Mouse (Mus musculus): ENCODE measurements at regions not wholly inside any gene's neighbourhood (a gene's known extent, or its start where the extent isn't known, plus 50 kb on each side); places are given as distances from the start of the nearest gene placed in this dataset.

DNA sequence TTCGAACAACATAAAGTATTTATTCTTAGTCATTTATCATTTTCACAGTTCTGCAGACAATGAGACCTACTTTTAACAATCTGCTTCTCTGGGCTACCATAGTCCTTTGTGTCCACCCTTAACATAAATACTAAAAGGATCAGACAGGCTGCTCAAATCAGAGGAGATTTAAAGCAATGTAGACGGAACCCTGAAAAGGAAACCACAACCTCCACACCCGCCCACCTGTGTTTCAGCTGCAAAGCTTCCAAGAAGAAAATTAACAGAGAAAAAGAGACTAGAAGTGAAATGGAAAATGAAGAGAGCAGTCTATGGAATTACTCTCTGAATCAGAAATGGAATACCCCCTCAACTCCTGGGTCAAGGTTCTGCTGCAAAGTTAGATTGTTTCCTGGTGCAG, 2678.7 kb upstream of the Gm7489 start:
- H3K4me2 ChIP-seq, result no peak overlapping the region
- H3K4me1 ChIP-seq, result no peaks in the 10 kb centered on the region
- H3K27ac ChIP-seq, result no peak overlapping the region
- no peak overlapping the region for H3K4me3 ChIP-seq
- no peak for ATAC-seq (replicated peaks)
- no peaks in the 10 kb centered on the region for H3K9me3 ChIP-seq
- WGBS, result 48% methylated on average over 3 of the region's 3 CpGs
- H3K9ac ChIP-seq, result no peak overlapping the region
- no peaks in the 10 kb centered on the region for H3K36me3 ChIP-seq (replicated peaks)
- H3K27me3 ChIP-seq (replicated peaks), result no peaks in the 10 kb centered on the region

DNA sequence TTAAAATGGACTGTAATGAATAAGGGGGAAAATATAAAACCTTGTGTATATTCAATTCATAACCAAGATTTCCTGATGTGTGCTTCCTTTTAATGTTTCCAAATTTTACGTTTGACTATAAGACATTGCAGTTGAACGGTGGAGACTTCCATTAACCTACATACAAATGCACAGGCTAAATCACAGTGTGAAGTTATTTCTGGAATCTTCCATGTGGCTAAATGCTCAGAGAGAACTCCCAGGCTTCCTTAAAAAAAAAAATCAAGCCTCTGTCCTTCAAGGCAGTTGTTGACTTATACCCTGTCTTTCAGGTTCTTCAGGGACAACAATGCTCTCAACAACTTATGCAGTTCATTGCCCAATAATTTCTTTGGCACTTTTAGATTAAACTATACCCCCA, 2677.9 kb upstream of the Gm7489 start:
- no peak overlapping the region for H3K9ac ChIP-seq
- WGBS, result 83% methylated on average over 2 of the region's 2 CpGs
- no peak overlapping the region for H3K4me2 ChIP-seq
- no peaks in the 10 kb centered on the region for H3K9me3 ChIP-seq
- ATAC-seq (replicated peaks), result no peak
- H3K27ac ChIP-seq, result no peak overlapping the region
- no peaks in the 10 kb centered on the region for H3K36me3 ChIP-seq (replicated peaks)
- H3K4me1 ChIP-seq, result no peaks in the 10 kb centered on the region
- no peaks in the 10 kb centered on the region for H3K27me3 ChIP-seq (replicated peaks)
- no peak overlapping the region for H3K4me3 ChIP-seq

DNA sequence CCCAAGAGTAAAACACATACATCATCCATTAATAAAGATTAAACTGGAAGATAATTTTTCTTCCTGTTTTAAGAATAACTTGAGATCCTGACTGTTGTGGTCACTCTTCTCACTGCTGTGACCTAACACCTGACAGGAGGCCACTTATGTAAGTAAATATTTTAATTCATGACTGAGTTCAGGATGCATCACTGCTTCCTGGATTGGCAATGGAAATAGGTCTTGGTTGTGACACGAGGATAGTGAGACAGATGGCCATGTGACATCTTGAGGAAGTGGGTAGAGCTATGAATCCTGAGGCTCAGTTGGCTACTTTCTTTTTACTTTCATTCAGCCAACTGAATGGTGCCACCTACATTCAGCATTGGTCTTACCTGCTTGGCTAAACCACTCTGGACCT, 2649.8 kb upstream of the Gm7489 start:
- Histone ChIP-seq H3K9ac (no peak overlapping the region), H3K27ac (no peak overlapping the region), H3K4me1 (no peaks in the 10 kb centered on the region), H3K4me3 (no peak overlapping the region), H3K36me3 (replicated peaks) (no peaks in the 10 kb centered on the region), H3K9me3 (no peaks in the 10 kb centered on the region), H3K27me3 (replicated peaks) (no peaks in the 10 kb centered on the region), H3K4me2 (no peak overlapping the region)
- no peak for ATAC-seq (replicated peaks)
- 76% methylated on average over 1 of the region's 1 CpGs for WGBS

DNA sequence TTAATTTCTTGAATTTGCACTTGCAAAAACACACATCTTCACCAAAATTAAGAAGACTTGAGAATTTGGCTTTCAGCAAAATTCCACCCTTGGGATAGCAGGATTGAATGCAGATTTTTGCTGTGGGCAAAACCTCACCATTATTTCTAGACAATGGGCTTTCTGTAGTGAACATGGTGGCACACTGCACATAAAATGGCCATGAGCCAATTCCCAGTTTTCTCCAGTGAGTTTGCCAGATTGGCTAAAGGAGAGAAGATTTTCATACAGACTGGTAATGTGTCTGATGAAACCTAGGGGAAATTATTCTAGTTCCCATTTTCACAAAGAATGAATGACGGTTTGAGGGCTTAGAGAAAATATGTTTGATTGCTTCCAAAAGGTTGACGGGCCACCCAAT, 2640.1 kb upstream of the Gm7489 start:
- H3K36me3 ChIP-seq (replicated peaks), result no peaks in the 10 kb centered on the region
- H3K27me3 ChIP-seq (replicated peaks), result no peaks in the 10 kb centered on the region
- no peak overlapping the region for H3K4me3 ChIP-seq
- H3K27ac ChIP-seq, result no peak overlapping the region
- H3K9me3 ChIP-seq, result no peaks in the 10 kb centered on the region
- WGBS, result 98% methylated on average over 2 of the region's 2 CpGs
- no peaks in the 10 kb centered on the region for H3K4me1 ChIP-seq
- no peak for ATAC-seq (replicated peaks)
- no peak overlapping the region for H3K9ac ChIP-seq
- no peak overlapping the region for H3K4me2 ChIP-seq

DNA sequence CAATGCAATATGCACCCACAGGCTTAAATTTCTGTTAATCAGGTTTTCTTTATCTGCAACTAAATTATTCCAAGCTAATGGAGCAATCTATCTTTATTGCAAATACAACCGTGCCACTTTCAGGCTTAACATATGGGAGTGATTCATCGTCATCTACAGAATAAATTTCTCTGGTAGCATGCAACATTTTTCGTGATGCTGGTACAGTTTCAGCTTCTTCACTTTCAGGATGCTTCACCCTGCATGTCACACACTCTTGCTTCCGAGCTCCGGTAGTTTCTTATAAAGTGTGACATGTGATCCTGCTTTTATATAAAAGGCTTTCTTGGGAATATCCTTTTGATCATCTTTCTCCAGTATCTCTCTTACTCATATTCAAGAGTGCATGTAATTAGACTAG, 2637.4 kb upstream of the Gm7489 start:
- H3K4me1 ChIP-seq, result no peaks in the 10 kb centered on the region
- no peaks in the 10 kb centered on the region for H3K36me3 ChIP-seq (replicated peaks)
- no peaks in the 10 kb centered on the region for H3K27me3 ChIP-seq (replicated peaks)
- no peak for ATAC-seq (replicated peaks)
- H3K4me2 ChIP-seq, result no peak overlapping the region
- WGBS, result 83% methylated on average over 5 of the region's 5 CpGs
- H3K9ac ChIP-seq, result no peak overlapping the region
- no peak overlapping the region for H3K4me3 ChIP-seq
- H3K27ac ChIP-seq, result no peak overlapping the region
- H3K9me3 ChIP-seq, result no peaks in the 10 kb centered on the region

DNA sequence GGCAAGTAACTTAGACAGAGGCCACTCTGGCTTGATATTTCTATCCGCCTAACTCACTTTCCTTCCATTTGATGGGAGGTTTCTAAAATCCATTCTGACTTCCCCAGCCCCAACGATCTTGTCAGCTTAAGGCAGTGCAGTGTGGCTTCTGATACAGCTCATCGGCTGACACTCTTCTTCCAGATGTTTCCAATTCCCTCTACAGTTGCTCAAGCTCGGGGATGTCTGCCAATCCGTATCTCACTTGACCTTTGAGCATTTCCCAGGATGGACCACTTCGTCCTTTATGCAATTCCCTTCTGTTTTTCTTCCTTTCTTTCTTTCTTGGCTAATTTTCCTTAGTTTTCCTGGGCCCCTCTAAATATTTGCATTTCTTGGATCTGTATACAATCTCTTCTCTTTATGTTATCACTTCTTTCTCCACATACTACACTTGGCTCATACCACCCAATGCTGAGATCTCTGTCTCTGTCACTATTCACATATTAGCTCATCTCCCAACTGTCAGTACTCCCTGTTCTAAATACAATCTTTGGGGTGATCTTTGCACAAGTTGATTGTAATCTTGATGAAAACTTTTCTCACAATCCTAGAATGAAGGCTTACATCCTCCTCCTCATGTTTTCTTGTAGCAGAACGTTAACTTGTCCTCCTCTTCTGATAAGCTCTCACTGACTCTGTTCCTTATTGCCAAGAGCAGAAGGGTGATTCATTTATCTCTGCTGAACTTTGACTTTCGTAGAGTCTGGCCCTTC, 2636.5 kb upstream of the Gm7489 start:
- H3K4me2 ChIP-seq, result no peak overlapping the region
- no peak overlapping the region for H3K9ac ChIP-seq
- H3K27ac ChIP-seq, result no peak overlapping the region
- H3K4me3 ChIP-seq, result no peak overlapping the region
- H3K9me3 ChIP-seq, result no peaks in the 10 kb centered on the region
- H3K27me3 ChIP-seq (replicated peaks), result no peaks in the 10 kb centered on the region
- H3K36me3 ChIP-seq (replicated peaks), result no peaks in the 10 kb centered on the region
- ATAC-seq (replicated peaks), result no peak
- no peaks in the 10 kb centered on the region for H3K4me1 ChIP-seq
- WGBS, result 85% methylated on average over 8 of the region's 8 CpGs

DNA sequence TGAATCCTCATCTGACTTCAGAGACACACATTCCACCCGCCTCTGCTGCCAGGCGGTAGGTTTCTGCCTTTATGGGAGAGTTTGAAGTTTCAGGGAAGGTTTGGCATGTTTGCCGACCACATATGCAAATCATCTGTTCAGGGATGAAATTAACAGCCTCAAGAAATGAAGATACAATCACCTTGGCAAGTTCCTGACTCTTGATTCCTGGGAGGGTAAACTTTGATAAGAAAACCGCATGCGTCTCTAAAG, 2636.0 kb upstream of the Gm7489 start:
- no peaks in the 10 kb centered on the region for H3K9me3 ChIP-seq
- no peaks in the 10 kb centered on the region for H3K4me1 ChIP-seq
- no peaks in the 10 kb centered on the region for H3K36me3 ChIP-seq (replicated peaks)
- H3K27ac ChIP-seq, result no peak overlapping the region
- H3K4me2 ChIP-seq, result no peak overlapping the region
- no peak for ATAC-seq (replicated peaks)
- H3K27me3 ChIP-seq (replicated peaks), result no peaks in the 10 kb centered on the region
- WGBS, result 91% methylated on average over 5 of the region's 5 CpGs
- no peak overlapping the region for H3K4me3 ChIP-seq
- no peak overlapping the region for H3K9ac ChIP-seq

DNA sequence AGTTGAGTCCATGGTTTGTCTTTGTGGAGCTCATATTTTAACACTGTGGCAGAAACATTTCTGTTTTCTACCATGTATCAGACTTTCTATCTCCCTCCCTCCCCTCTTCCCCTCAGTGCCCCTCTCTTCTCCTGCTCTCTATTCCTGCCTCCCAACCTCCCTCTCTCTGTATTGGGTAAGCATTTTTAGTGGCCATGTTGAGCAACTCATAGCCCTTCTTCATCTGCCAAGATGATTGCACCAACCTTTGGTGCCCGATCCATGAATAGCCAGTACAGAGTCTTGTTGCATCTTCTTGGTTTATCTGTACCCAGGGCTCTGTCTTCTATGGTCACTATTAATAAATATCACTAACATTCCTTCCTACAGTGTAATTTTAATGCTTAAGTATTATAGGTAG, 2630.6 kb upstream of the Gm7489 start:
- Histone ChIP-seq H3K4me3 (no peak overlapping the region), H3K36me3 (replicated peaks) (no peaks in the 10 kb centered on the region), H3K27ac (no peak overlapping the region), H3K4me2 (no peak overlapping the region), H3K9ac (no peak overlapping the region), H3K27me3 (replicated peaks) (no peaks in the 10 kb centered on the region), H3K4me1 (no peaks in the 10 kb centered on the region), H3K9me3 (no peaks in the 10 kb centered on the region)
- WGBS, result 96% methylated on average over 1 of the region's 1 CpGs
- ATAC-seq (replicated peaks), result no peak

DNA sequence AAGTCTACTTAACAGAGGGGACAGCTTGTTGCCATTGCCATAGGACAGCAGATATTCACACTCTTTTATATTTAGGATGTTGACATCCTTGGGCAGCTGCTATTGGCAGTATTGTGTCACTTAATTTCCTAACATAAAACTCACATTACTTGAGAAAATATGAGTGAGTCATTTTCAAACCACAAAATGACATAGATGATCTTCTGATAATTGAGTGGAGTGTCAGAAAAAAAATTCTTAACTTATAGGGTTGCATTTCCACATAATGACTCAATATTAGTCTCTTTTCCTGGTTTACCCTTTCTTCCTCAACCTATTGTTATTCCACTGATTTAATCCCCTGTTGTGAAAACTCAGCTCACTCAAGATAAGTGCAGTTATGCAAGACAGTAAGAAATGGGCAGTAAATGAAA, 2629.5 kb upstream of the Gm7489 start:
- Histone ChIP-seq H3K4me1 (no peaks in the 10 kb centered on the region), H3K9me3 (no peaks in the 10 kb centered on the region), H3K27me3 (replicated peaks) (no peaks in the 10 kb centered on the region), H3K9ac (no peak overlapping the region), H3K36me3 (replicated peaks) (no peaks in the 10 kb centered on the region), H3K4me3 (no peak overlapping the region), H3K27ac (no peak overlapping the region), H3K4me2 (no peak overlapping the region)
- ATAC-seq (replicated peaks), result no peak

DNA sequence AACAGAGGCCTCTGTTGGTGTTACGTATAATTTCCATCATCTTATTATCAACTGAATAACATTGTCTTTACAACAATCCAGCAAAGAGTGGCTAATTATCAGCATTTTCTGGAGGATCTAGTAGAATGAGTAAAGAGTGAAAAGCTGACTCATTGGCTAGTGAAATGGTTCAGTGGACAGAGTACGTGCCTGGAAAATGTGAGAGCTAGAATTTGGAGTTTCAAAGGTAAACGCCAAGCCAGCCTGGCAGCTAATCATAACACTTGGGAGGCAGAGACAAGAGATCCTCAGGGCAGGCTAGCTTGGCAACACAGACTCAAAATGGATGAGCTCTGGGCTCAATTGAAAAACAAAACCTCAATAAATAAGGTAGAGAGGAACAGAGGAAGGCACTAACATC, 2628.0 kb upstream of the Gm7489 start:
- no peaks in the 10 kb centered on the region for H3K4me1 ChIP-seq
- H3K4me3 ChIP-seq, result no peak overlapping the region
- ATAC-seq (replicated peaks), result no peak
- no peak overlapping the region for H3K27ac ChIP-seq
- H3K9ac ChIP-seq, result no peak overlapping the region
- H3K9me3 ChIP-seq, result no peaks in the 10 kb centered on the region
- no peak overlapping the region for H3K4me2 ChIP-seq
- no peaks in the 10 kb centered on the region for H3K36me3 ChIP-seq (replicated peaks)
- H3K27me3 ChIP-seq (replicated peaks), result no peaks in the 10 kb centered on the region
- WGBS, result 76% methylated on average over 3 of the region's 3 CpGs

DNA sequence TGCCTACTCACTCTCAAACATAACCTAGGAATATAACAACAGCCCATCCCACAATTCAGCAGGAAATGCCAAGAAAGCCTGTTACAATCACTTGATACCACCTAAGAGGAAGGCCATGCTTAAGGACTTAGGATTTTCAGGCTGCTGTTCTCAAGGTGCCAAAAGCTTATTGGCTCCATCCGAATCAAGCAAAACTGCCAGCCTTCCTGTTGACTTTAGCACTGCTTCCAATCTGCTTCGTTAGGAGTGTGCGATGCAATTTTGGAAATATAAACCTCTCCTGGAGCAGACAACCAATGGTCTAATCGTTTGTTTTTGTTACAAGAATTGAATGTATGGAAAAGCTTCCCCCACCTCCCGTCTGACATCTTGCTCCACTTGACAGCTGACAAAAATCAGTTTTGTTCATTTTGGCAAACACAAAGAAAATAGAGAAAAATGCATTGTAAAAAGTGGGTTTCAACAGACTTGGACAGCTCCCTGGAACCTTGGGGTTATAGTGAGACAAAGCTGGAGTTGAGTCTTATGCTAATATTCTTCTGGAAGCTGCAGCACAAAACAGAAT, 2620.0 kb upstream of the Gm7489 start:
- Histone ChIP-seq H3K9me3 (no peaks in the 10 kb centered on the region), H3K4me2 (no peak overlapping the region), H3K4me3 (no peak overlapping the region), H3K27me3 (replicated peaks) (no peaks in the 10 kb centered on the region), H3K9ac (no peak overlapping the region), H3K36me3 (replicated peaks) (no peaks in the 10 kb centered on the region), H3K27ac (no peak overlapping the region), H3K4me1 (no peaks in the 10 kb centered on the region)
- ATAC-seq (replicated peaks), result no peak
- WGBS, result 72% methylated on average over 5 of the region's 5 CpGs

DNA sequence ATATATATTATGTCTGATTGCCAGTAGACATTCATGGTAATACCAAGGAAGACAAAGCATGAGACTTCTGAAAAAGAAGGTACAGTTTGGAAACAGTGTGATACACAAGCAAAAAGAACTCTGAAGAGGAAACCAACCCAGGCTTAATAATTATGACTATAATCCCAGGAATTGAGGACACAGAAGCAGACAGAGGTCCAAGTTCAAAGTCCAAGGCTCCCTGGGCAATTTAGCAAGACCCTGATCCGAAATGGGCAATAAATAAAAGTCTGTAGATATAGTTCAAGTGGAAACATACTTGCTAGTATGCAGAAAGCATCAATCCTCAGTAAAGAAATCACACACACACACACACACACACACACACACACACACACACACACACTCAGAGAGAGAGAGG, 2618.7 kb upstream of the Gm7489 start:
- Histone ChIP-seq H3K4me2 (no peak overlapping the region), H3K36me3 (replicated peaks) (no peaks in the 10 kb centered on the region), H3K27me3 (replicated peaks) (no peaks in the 10 kb centered on the region), H3K9ac (no peak overlapping the region), H3K4me3 (no peak overlapping the region), H3K9me3 (no peaks in the 10 kb centered on the region), H3K4me1 (no peaks in the 10 kb centered on the region), H3K27ac (no peak overlapping the region)
- 72% methylated on average over 1 of the region's 1 CpGs for WGBS
- no peak for ATAC-seq (replicated peaks)

DNA sequence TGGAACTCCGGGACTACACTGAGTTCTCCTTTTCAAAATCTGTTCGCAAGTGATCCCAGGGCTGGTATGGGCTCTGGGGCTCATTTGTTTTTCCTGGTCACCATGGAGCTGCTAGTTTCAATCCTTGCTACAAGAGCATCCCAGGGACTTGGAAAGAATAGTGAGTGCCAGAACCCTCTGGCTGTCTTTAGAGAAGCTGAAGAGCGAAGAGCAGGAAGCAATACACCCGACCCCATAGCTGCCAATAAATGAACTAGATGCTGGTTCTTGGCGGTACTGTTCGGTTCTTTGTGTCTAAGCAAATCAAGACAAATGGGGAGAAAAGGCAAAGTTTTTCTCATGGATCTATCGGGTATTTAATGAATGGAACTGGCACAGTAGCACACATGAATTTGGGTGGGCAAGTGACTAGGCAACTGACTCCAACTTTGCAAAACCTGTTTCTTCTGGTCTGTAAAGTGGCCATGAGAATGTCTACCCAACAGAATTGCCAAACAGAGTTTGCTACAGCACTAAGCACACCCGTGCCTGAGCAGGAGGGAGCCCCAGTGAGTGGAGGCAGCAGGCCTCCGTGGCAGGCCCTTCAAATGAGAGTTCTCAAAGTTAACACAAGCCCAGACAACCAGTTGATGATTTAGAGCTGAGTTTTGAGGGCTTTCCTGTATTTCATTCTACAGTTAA, 2612.9 kb upstream of the Gm7489 start:
- Histone ChIP-seq H3K36me3 (replicated peaks) (no peaks in the 10 kb centered on the region), H3K4me1 (no peaks in the 10 kb centered on the region), H3K9me3 (no peaks in the 10 kb centered on the region), H3K27ac (no peak overlapping the region), H3K9ac (no peak overlapping the region), H3K4me2 (no peak overlapping the region), H3K4me3 (no peak overlapping the region), H3K27me3 (replicated peaks) (no peaks in the 10 kb centered on the region)
- 87% methylated on average over 9 of the region's 9 CpGs for WGBS
- ATAC-seq (replicated peaks), result no peak
